Mouse (Mus musculus) bone marrow, adult 2 months (tissue): ENCODE measurements around the gene Rhbdl1.

Experiments
- CTCF ChIP-seq: fragments of 200-500 bp; IDR thresholded peaks from 2 replicates; pipeline ENCODE4 v1.5.1; 2011; ENCODE audit warnings: low read length, control low read depth; ENCODE audit not compliant: control insufficient read depth, insufficient read depth
- POLR2A ChIP-seq: fragments of 200-500 bp; IDR thresholded peaks from 2 replicates; pipeline ENCODE4 v1.6.1; 2011; ENCODE audit warnings: low read depth, mild to moderate bottlenecking, control low read depth, low read length, borderline replicate concordance; ENCODE audit not compliant: control insufficient read depth

DNA sequence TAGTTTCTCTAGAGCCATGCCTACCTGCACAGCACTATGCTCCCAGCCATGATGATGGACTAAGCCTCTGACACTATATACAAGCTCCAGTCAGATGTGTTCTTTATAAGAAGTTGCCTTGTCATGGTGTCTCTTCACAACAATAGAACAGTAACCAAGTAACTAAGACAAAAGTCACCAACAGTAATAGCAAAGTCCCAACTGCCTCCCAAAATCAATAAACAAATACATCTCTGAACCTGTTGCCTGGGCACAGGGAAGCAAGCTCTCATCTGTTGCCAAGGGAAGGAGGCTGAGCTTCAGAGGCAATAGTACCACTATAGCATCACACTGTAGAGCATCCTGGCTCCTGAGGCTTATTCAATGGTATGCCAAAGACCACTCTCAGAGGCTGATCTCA lies 49.7 kb upstream of the Rhbdl1 start:
- TF ChIP-seq CTCF (no peak), POLR2A (no peak)
